Mouse (Mus musculus) heart, postnatal 0 days (tissue): Measurements from ENCODE around the gene Phf10.

Experiments
- CTCF ChIP-seq: IDR thresholded peaks from 2 replicates; pipeline ENCODE4 v1.5.1; 2016; ENCODE audit warnings: antibody characterized with exemption, control low read depth, low read depth
- EP300 ChIP-seq: IDR thresholded peaks from 2 replicates; pipeline ENCODE4 v1.6.1; 2016; ENCODE audit warnings: antibody characterized with exemption, low read depth

- TF ChIP-seq CTCF (no peak), EP300 (no peak)
Observed at GRCm38 (mm10) chr17:14914401-14914800, 46.7 kb downstream of the Phf10 start.
